Mouse (Mus musculus) induced T-regulatory cell, adult 2 months (primary cell): ENCODE measurements around the gene Ankrd23.
"Not testable (repeated sequence)": the region's sequence is repeated elsewhere in the genome, so short reads cannot be mapped to it uniquely, and the experiment has no call there.

Experiments
- DNase-seq: peaks from one replicate; pipeline ENCODE4 v3.0.0-alpha.2; 2012; ENCODE audit warnings: low read depth

The Ankrd23 gene

GRCm38 (mm10) chr1:36536783-36537182 is at the start of gene Ankrd23:
TSS of gene Ankrd23 (minus strand) at chr1:36536883.
- not testable (repeated sequence) for DNase-seq

DNA sequence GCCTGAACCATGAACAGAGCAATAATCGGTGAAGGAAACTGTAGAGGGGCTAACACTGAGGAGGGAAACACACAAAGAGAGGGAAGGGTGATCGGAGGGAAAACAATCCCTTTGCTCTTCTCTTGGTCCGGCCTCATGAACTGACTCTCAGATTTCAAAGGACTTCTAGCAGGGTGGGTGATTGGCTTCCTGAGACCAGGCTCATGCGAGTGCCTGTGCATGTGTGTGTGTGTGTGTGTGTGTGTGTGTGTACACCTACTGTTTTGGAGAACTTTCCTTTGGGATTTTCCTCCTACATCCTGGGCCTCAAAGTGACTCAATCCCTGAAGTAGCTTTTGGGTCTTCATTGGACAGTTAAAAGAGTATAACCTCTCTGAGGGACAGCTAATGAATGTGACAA is 49.6 kb upstream of the Ankrd23 start:
- DNase-seq = no peak

GRCm38 (mm10) chr1:36583408-36584116 is 46.9 kb upstream of the Ankrd23 start:
- DNase-seq = no peak

DNA sequence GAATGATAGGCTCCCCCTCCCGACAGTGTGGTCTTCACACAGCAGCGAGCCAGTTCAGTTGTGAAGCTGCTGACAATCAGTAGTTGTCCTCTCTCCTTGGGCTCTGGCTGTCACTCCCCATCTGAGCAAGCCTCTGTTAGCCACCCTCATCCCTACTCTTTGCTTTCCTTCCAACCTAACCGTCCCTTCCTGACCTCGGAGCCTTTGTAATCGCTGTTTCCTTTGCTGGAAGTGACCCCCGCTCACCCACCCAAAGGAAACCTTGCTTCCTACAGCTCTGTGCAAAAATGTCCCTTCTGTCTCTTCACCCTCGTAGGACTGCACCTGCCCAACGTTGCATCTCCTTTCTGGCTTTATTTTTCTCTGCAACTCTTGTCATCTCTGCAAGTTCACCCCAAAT is 45.5 kb upstream of the Ankrd23 start:
- no peak for DNase-seq

GRCm38 (mm10) chr1:36581260-36581659 is 44.6 kb upstream of the Ankrd23 start:
- no peak for DNase-seq

DNA sequence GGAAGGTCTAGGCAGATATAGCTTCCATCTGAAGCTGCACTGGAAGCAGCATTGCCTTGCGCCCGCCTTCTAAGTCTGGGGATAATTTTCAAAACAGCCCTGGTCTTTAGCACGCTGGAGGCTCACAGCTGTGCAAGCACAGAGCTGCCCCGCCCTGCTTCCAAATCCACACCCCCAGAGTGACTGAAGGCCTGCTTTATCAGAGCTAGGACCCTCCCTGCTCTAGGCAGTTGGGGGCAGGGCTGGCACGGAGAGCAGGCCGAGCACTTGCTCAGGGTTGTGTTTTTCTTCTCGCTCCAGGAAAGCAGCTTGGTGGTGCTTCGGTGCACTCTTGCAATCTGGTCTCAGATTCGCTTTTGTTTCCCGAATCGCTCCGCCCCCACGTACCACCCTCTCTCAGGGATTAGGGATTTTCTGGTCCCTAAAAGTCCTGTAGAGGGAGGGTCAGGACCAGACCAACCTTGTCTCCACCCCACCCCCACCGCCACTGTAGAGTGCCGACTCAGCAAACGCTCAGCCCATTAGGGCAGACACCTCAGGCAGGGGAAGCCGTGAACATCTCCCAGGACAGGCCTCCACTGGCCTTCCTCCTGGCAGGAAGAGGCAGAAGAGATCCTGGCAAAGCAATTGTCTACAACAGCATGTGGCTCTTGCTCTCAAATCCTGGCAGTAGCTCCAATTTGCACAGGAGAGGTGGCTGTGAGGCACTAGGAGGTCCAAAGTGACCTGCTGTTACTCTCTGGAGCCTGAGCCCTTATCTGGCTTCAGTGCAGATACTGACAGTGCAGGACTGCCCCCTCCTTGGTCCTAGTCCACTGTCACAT is 43.9 kb upstream of the Ankrd23 start:
- DNase-seq = no peak

DNA sequence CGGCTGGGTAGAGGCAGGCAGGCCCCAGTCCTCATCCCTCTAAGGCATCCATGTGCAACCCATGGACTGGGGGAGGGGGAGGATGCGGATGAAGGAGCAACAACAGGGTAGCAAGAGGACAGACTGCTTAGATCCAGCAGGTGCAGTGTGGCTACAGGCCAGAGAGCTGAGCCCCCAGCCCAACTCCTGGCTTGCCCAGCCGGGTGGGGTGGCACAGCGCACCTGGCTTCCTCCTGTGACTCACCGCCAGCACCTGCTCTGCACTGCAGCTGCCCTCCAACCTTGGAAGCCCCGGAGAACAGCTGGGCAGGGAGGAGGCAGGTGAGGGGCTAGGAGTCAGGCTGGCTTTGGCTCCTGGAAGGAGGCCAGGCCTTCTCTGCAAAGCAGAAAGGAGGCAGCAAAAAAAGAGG is 43.3 kb upstream of the Ankrd23 start:
- DNase-seq = no peak

DNA sequence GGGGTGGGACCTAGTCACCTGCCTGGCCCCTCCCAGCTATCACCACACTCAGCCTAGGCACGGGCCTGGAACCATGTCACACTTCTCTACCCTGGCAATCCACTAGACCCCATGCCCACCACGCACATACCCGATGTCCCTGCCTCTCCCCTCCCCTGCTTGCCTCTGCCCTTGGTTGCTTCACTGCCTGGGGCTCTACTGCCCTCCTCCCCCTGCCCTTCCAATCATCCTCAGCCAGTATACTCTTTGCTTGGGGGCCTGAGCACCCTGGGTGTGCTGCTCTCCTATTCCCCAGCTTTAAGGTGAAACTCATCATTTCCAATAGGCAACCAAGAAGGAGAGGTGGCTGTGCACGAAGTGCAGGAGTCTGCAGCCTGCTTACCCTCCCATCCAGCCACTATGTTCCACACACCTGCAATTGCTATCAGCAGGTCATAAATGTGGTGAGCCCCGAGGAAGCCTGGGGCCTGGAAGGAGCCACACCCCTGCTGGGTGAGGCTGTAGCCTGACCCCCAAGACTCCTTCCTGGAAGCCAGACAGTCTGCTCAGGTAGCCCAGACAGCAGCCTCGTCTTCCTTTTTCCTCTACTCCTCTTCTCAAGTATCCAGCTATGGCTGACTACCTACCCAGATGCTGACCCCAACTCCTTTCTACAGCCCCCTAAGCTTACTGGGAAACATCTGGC is 40.5 kb upstream of the Ankrd23 start:
- no peak for DNase-seq

- DNase-seq = no peak
Observed at GRCm38 (mm10) chr1:36575347-36575746, 38.7 kb upstream of the Ankrd23 start.

- no peak for DNase-seq
Observed at GRCm38 (mm10) chr1:36574196-36574955, 37.7 kb upstream of the Ankrd23 start.

- no peak for DNase-seq
Observed at GRCm38 (mm10) chr1:36573524-36573923, 36.8 kb upstream of the Ankrd23 start.

GRCm38 (mm10) chr1:36572709-36573108 is 36.0 kb upstream of the Ankrd23 start:
- DNase-seq = no peak

DNA sequence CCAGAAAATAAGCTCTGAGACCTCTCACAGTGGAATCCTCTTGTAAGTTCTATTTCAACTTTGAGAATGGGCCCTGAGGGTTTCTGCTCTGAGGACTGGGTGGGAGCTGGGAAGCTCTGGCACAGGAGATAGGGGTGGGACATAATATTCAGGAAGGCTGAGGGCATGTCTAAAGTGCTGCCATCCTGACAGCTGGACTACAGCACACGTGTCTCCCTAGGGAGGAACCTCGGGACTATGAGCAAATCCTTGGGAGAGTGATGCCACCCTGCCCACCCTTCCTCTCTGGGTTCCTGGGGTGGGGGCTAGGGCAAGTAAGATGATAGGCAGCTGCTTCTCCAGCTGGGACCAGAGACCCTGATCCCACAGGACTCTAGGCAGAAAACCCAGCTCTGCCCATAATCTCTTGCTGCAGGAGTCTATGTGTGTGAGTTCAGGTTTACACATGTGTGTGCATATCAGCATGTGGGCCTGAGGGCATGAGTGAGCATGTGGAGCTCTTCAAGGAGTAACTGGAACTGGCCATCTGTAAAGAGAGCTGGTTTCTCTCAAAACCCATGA is 35.5 kb upstream of the Ankrd23 start:
- no peak for DNase-seq

DNA sequence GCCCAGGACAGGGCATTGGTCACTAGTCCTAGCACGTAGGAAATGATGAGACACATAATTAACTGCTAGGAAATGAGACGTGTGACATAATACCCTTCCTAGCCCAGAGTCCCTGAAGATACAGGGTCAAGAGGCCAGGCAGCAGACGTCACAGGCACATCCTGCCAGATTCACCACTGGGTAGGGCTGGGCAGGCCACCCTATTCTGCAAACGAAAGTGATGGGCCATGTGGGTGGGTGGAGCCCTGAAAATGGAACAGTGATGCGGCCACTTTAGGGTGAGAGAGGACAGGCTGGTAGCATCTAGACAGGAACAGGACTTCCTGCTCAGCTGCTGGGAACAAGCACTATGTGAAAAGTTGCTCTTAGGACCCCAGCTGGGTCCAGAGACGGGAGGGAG is 34.9 kb upstream of the Ankrd23 start:
- DNase-seq = peak; percentile 44

DNA sequence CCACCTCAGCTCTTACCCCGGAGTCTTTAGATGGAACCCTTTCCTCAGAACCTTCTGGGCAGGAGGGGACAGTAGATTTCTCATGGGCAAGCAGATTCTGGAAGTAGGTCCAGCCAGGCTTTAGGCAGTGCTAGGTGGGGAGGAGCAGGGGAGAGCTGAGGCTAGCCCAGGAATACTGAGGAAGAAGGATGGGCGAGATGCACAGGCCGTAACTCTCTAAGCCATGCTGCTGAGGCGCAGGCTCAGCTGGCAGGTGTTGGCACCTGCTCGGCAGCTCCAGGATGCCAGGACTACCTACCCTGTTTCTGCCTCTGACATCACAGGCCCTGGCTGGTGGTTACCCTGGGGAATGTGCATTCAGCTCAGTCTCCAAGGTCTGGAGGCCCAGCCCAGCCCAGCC is 33.6 kb upstream of the Ankrd23 start:
- no peak for DNase-seq

- DNase-seq = no peak
Observed at GRCm38 (mm10) chr1:36569694-36570276, 33.1 kb upstream of the Ankrd23 start.

GRCm38 (mm10) chr1:36568776-36569175 is 32.1 kb upstream of the Ankrd23 start:
- no peak for DNase-seq

DNA sequence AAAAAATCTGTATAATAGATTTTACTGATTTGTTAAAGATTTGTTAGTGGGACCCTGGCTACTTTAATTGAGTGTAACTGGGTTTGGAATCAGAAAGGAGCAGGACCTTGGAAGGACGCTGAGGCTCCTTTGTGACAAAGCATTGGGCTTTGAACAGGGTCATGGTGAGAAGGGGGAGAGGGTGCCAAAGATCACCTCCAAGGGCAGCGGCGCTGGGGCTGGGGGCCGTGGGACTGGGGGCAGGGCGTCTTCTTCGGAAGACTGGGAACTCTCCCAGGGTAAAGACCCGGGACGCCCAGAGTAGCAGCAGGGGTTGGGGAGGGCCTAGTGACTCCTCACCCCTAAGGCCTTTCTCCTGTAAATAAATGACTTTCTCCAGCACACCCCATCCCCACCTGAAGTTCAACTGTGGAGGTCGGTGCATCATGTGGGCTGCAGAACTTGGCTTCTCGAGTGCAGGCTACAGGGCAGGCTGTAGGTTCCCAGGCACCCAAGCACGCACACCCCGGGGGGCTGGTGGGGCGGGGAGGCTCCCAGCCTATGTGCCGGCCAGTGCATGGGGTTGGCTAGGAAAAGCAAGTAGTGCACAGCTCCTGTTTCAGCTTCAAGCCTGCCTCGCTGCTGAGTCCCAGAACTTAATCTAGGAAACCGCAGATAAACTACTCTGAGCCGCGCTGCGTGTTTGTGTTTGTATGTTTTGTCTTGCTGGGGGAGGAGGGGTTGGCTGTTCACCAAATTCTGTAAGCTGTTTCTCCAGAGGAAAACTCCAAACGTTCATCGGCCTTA is 31.3 kb upstream of the Ankrd23 start:
- DNase-seq = no peak

- DNase-seq = no peak
Observed at GRCm38 (mm10) chr1:36566425-36566824, 29.7 kb upstream of the Ankrd23 start.

- no peak for DNase-seq
Observed at GRCm38 (mm10) chr1:36564101-36564500, 27.4 kb upstream of the Ankrd23 start.

GRCm38 (mm10) chr1:36563632-36564031 is 26.9 kb upstream of the Ankrd23 start:
- DNase-seq = no peak
